Mouse (Mus musculus) lung, adult 2 months (tissue): ENCODE measurements at regions not wholly inside any gene's neighbourhood (a gene's known extent, or its start where the extent isn't known, plus 50 kb on each side); places are given as distances from the start of the nearest gene placed in this dataset.

Source experiments
- CTCF ChIP-seq: fragments of 200-500 bp; IDR thresholded peaks from 2 replicates; pipeline ENCODE4 v1.5.1; 2011; ENCODE audit warnings: mild to moderate bottlenecking, low read length, control low read depth; ENCODE audit not compliant: insufficient read depth
- POLR2A ChIP-seq: fragments of 200-500 bp; IDR thresholded peaks from 2 replicates; pipeline ENCODE4 v1.6.1; 2011; ENCODE audit warnings: low read depth, mild to moderate bottlenecking, control low read depth, low read length, borderline replicate concordance; ENCODE audit errors: extremely low read depth

DNA sequence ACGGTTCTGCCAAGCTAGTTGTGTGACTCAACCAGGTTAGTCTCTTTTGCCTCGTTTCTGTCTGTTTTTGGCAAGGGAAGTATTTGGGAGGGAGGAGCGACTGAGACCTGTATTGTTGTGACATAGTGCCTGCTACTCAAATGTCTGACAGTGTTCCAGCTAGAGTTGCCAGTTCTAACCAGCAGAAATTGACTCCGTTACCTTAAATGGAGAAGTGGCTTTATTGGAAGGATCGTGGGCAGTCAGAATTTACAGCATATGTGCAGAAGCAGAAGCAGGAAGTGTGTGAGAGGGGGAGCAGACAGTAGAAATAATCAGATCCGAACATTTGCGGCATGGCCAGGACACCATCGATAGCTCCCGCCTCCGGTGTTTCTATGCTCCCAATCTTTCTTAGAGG is 51.8 kb upstream of the Dlx2 start:
- TF ChIP-seq CTCF (no peak), POLR2A (no peak)
